Mouse (Mus musculus) heart, adult 2 months (tissue): ENCODE results near the gene Rspry1.

ENCODE experiments used
- CTCF ChIP-seq: fragments of 200-600 bp; IDR thresholded peaks from 2 replicates; pipeline ENCODE4 v1.8.1; 2022; ENCODE audit warnings: antibody characterized with exemption, mild to moderate bottlenecking, moderate library complexity
- EP300 ChIP-seq: fragments of 200-500 bp; IDR thresholded peaks from 2 replicates; pipeline ENCODE4 v1.6.1; 2011; ENCODE audit warnings: low read depth, low read length, control low read depth; ENCODE audit not compliant: insufficient read depth
- POLR2A ChIP-seq: fragments of 200-500 bp; IDR thresholded peaks from 2 replicates; pipeline ENCODE4 v1.6.1; 2011; ENCODE audit warnings: mild to moderate bottlenecking, low read depth, low read length, control low read depth; ENCODE audit not compliant: insufficient read depth

- no peak for TF ChIP-seq EP300
- no peak for TF ChIP-seq POLR2A
- no peak for TF ChIP-seq CTCF
These were observed 31.9 kb downstream of the Rspry1 start for GRCm38 (mm10) chr8:94633564-94634194.
